10 mouse cellular contexts compared by ENCODE assay signal in the genomic region with DNA sequence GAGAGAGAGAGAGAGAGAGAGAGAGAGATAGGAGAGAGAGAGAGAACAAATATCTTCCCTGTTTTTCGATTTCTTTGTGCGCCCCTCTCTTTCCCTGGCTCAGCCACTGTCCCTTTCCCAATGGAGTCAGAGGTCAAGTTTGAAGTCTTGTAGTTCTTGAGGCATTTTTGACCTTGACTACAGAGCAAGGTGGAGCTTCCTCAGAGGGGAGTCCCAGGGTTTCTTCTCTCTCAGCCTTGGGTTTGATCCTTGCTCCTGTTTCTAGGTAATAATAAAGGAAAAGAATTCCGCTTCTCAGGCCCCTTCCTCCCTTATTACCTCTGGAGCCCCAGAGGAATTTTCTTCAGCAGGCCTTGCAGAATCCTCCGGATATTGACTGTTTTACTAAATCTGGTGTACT. TPM values are rescaled to one million over a fixed set of nuclear protein-coding genes. Genes with fewer than 3 reads are reported as not detected.
A peak's percentile ranks its signal among the peaks of the same experiment; 100 is the strongest.
DNase-seq lines count a peak whose midpoint lies in the region; ATAC-seq and TF ChIP-seq lines count a peak whose summit lies in the region.
"Had no signal": no experiment of that assay in that cellular context is flagged by ENCODE, and none has a peak within 500 bp of the region (broad histone marks: within the 10 kb centered on the region; RNA-seq: fewer than 3 reads in every experiment).

No protein-coding gene starts in this region.

- 36% methylated on average over 4 of the region's 4 CpGs for WGBS in heart, embryonic 13.5 days
- 1% methylated on average over 4 of the region's 4 CpGs for WGBS in embryonic facial prominence, embryonic 10.5 days
- WGBS in hindbrain, embryonic 16.5 days, result 9% methylated on average over 4 of the region's 4 CpGs

- peaks cover 11% of the 10 kb centered on the region for H3K79me2 ChIP-seq in myocyte (ENCODE audit: control insufficient read depth, insufficient read depth)

- no peak overlapping the region for H3ac ChIP-seq in myocyte (ENCODE audit: control insufficient read depth, insufficient read length)

- H3K27me3 ChIP-seq in heart, embryonic 13.5 days (replicated peaks), result peaks cover 40% of the 10 kb centered on the region
- no peaks in the 10 kb centered on the region for H3K27me3 ChIP-seq in embryonic facial prominence, embryonic 10.5 days (replicated peaks; ENCODE audit: low read depth, poor library complexity, severe bottlenecking)
- H3K27me3 ChIP-seq in hindbrain, embryonic 16.5 days (replicated peaks; ENCODE audit: control insufficient read depth, insufficient read depth, low read length), result no peaks in the 10 kb centered on the region
- H3K27me3 ChIP-seq in myocyte (ENCODE audit: control insufficient read depth, insufficient read depth, insufficient read length), result no peaks in the 10 kb centered on the region

- H3K4me1 ChIP-seq in heart, embryonic 13.5 days, result peaks cover 41% of the 10 kb centered on the region
- H3K4me1 ChIP-seq in embryonic facial prominence, embryonic 10.5 days, result peaks cover 51% of the 10 kb centered on the region
- H3K4me1 ChIP-seq in hindbrain, embryonic 16.5 days (ENCODE audit: control insufficient read depth, insufficient read depth, low read depth, low read length), result peaks cover 23% of the 10 kb centered on the region

- no peak for TF ChIP-seq POLR2A in myocyte (IDR thresholded peaks at IDR 0.05; ENCODE audit: insufficient read length, low read depth)

- H3K36me3 ChIP-seq in heart, embryonic 13.5 days, result no peaks in the 10 kb centered on the region
- peaks cover 33% of the 10 kb centered on the region for H3K36me3 ChIP-seq in embryonic facial prominence, embryonic 10.5 days (replicated peaks)
- H3K36me3 ChIP-seq in hindbrain, embryonic 16.5 days (ENCODE audit: control insufficient read depth, insufficient read depth, low read length), result no peaks in the 10 kb centered on the region
- H3K36me3 ChIP-seq in myocyte (ENCODE audit: control insufficient read depth, insufficient read depth), result no peaks in the 10 kb centered on the region

- peak overlapping the region; percentile 99 for H3K4me2 ChIP-seq in heart, embryonic 13.5 days
- H3K4me2 ChIP-seq in hindbrain, embryonic 16.5 days (ENCODE audit: low read length), result peak overlapping the region; percentile 93
- peak overlapping the region; percentile 95 for H3K4me2 ChIP-seq in myocyte (ENCODE audit: low read depth)

- no peak for DNase-seq in heart, adult 18-20 months
- DNase-seq in embryonic facial prominence, embryonic 10.5 days (ENCODE audit: low spot score), result peak; percentile 23
- no peak for DNase-seq in layer of hippocampus, postnatal 25 days (ENCODE audit: extremely low spot score in 1 of 2, low spot score in 1 of 2)
- DNase-seq in adrenal gland, postnatal 25 days, result no peak
- no peak for DNase-seq in right cerebral cortex, adult 18-20 months
- DNase-seq: kidney, adult 8-10 months had no signal

- ATAC-seq in heart, embryonic 13.5 days (ENCODE audit: extremely low read depth, insufficient number of reproducible peaks, low FRiP score, low TSS enrichment), result no peak
- no peak for ATAC-seq in hindbrain, embryonic 16.5 days

- no peak overlapping the region for H3K27ac ChIP-seq in heart, embryonic 13.5 days (replicated peaks)
- peak overlapping the region; percentile 86 for H3K27ac ChIP-seq in embryonic facial prominence, embryonic 10.5 days (replicated peaks)
- peak overlapping the region; percentile 25; the same call in 1 of the 2 replicates for H3K27ac ChIP-seq in hindbrain, embryonic 16.5 days (ENCODE audit: low read depth, low read length)

- peak overlapping the region; percentile 68 for H3K4me3 ChIP-seq in heart, embryonic 13.5 days
- H3K4me3 ChIP-seq in embryonic facial prominence, embryonic 10.5 days, result peak overlapping the region; percentile 80
- peak overlapping the region; percentile 85 for H3K4me3 ChIP-seq in hindbrain, embryonic 16.5 days (ENCODE audit: low read length)
- peak overlapping the region; percentile 36 for H3K4me3 ChIP-seq in myocyte

- peak overlapping the region; percentile 85 for H3K9ac ChIP-seq in heart, embryonic 13.5 days
- H3K9ac ChIP-seq in hindbrain, embryonic 16.5 days (ENCODE audit: low read depth, low read length), result peak overlapping the region; percentile 90

- no peaks in the 10 kb centered on the region for H3K9me3 ChIP-seq in heart, embryonic 13.5 days
- no peaks in the 10 kb centered on the region for H3K9me3 ChIP-seq in embryonic facial prominence, embryonic 10.5 days
- H3K9me3 ChIP-seq in hindbrain, embryonic 16.5 days (ENCODE audit: control insufficient read depth, low read length), result no peaks in the 10 kb centered on the region

TF ChIP-seq in myocyte, 11 proteins besides CTCF, POLR2A, EP300 and RAD21:
- TF ChIP-seq MAX (IDR thresholded peaks at IDR 0.05; ENCODE audit: low read depth) (no peak), CEBPB (IDR thresholded peaks at IDR 0.05; ENCODE audit: insufficient read depth, poor library complexity, severe bottlenecking) (no peak)

RNA-seq across cellular contexts. Expression of a gene that starts 1.6 kb away (rescaled TPM):
- 85.0 and 87.3 TPM in 2 replicates for polyA plus RNA-seq in heart, embryonic 13.5 days (2015; fragmentation: Nextera tagmentation; extraction: Ambion mirVana)
- under 1 TPM; 0.37 to 0.51 TPM for total RNA-seq in heart, adult 18-20 months (2021)
- polyA plus RNA-seq in embryonic facial prominence, embryonic 10.5 days (2016; fragmentation: Nextera tagmentation; extraction: Ambion mirVana), result 474 and 479 TPM in 2 replicates
- polyA plus RNA-seq in hindbrain, embryonic 16.5 days (2015; fragmentation: Nextera tagmentation; extraction: Ambion mirVana), result 465 and 469 TPM in 2 replicates
- 83.7 TPM for polyA plus RNA-seq in myocyte (2012; fragmentation: generic; extraction: Trizol)
- total RNA-seq in layer of hippocampus, postnatal 25 days (2021), result 10 to 100 TPM; 44.4 to 50.5 TPM
- 2.6 and 5.9 TPM in 2 replicates for total RNA-seq in adrenal gland, postnatal 25 days (2021)
- total RNA-seq: megakaryocyte, adult 5-6 weeks had no signal

RNA-seq across cellular contexts. Expression of a gene that starts 48.8 kb away (rescaled TPM):
- 110 and 126 TPM in 2 replicates for polyA plus RNA-seq in heart, embryonic 13.5 days (2015; fragmentation: Nextera tagmentation; extraction: Ambion mirVana)
- total RNA-seq in heart, adult 18-20 months (2021), result 100 to 1,000 TPM in 1 of 2 experiments, 10 to 100 TPM in 1; 80.7 to 123 TPM
- polyA plus RNA-seq in embryonic facial prominence, embryonic 10.5 days (2016; fragmentation: Nextera tagmentation; extraction: Ambion mirVana), result 75.4 and 87.4 TPM in 2 replicates
- 51.9 and 65.1 TPM in 2 replicates for polyA plus RNA-seq in hindbrain, embryonic 16.5 days (2015; fragmentation: Nextera tagmentation; extraction: Ambion mirVana)
- polyA plus RNA-seq in myocyte (2012; fragmentation: generic; extraction: Trizol), result 691 TPM
- total RNA-seq in layer of hippocampus, postnatal 25 days (2021), result 10 to 100 TPM; 69.7 to 72.5 TPM
- 49.9 and 57.5 TPM in 2 replicates for total RNA-seq in adrenal gland, postnatal 25 days (2021)
